ENCODE assay signal across 27 mouse cellular contexts in genomic region chr1:43548749-43549148, GRCm38 (mm10).
DNase-seq lines count a peak whose midpoint lies in the region; ATAC-seq lines count a peak whose summit lies in the region.
"Had no signal": no experiment of that assay in that cellular context is flagged by ENCODE, and none has a peak within 500 bp of the region (broad histone marks: within the 10 kb centered on the region; RNA-seq: fewer than 3 reads in every experiment).

No protein-coding gene starts in this region.

- H3K27ac ChIP-seq in kidney, embryonic 14.5 days (ENCODE audit: low read depth, low read length): no peak overlapping the region
- no peak overlapping the region for H3K27ac ChIP-seq in limb, embryonic 13.5 days
- H3K27ac ChIP-seq: embryonic facial prominence, embryonic 15.5 days; heart, adult 2 months; heart, embryonic 15.5 days; midbrain, embryonic 15.5 days; neural tube, embryonic 13.5 days had no signal

- WGBS in kidney, embryonic 14.5 days: 19% methylated on average over 5 of the region's 5 CpGs
- 23% methylated on average over 5 of the region's 5 CpGs for WGBS in limb, embryonic 13.5 days

- H3K36me3 ChIP-seq in kidney, embryonic 14.5 days (ENCODE audit: control insufficient read depth, insufficient read depth, low read length): peaks cover 8% of the 10 kb centered on the region
- peaks cover 9% of the 10 kb centered on the region for H3K36me3 ChIP-seq in limb, embryonic 13.5 days
- H3K36me3 ChIP-seq: embryonic facial prominence, embryonic 15.5 days; midbrain, embryonic 15.5 days had no signal

- no peak overlapping the region for H3K9ac ChIP-seq in kidney, embryonic 14.5 days (ENCODE audit: low read depth, low read length)
- no peak overlapping the region for H3K9ac ChIP-seq in limb, embryonic 13.5 days
- H3K9ac ChIP-seq: embryonic facial prominence, embryonic 15.5 days; heart, embryonic 15.5 days; midbrain, embryonic 15.5 days; neural tube, embryonic 13.5 days had no signal

- peak; percentile 22 for DNase-seq in embryo, embryonic 10 days (ENCODE audit: low spot score)
- no peak for DNase-seq in embryo, embryonic 9.5 days (ENCODE audit: extremely low spot score)
- no peak for DNase-seq in kidney, adult 18-20 months
- peak; percentile 31 for DNase-seq in brain, adult 2 months (ENCODE audit: low read depth, low spot score)
- no peak for DNase-seq in layer of hippocampus, postnatal 14 days (ENCODE audit: low spot score in 2 of 2)
- DNase-seq in adrenal gland, postnatal 25 days: no peak
- DNase-seq: adrenal gland, postnatal 10 days; cerebellum, adult 8-10 months; cerebellum, postnatal 36 days; gastrocnemius, postnatal 36 days; heart, adult 2 months; heart, postnatal 4 days; kidney, adult 11 months; kidney, postnatal 36 days; lung, postnatal 4 days; retina, postnatal 1 day; right cerebral cortex, postnatal 4 days; thymus, postnatal 25 days had no signal

- H3K27me3 ChIP-seq in kidney, embryonic 14.5 days (ENCODE audit: control insufficient read depth, insufficient read depth, low read length): no peaks in the 10 kb centered on the region
- H3K27me3 ChIP-seq in limb, embryonic 13.5 days: no peaks in the 10 kb centered on the region
- H3K27me3 ChIP-seq: embryonic facial prominence, embryonic 15.5 days; heart, embryonic 15.5 days; midbrain, embryonic 15.5 days; neural tube, embryonic 13.5 days had no signal

- 0 out of 2 replicates have a peak, but pooled peaks cover 6% of the 10 kb centered on the region for H3K4me1 ChIP-seq in kidney, embryonic 14.5 days (ENCODE audit: control insufficient read depth, insufficient read depth, low read length)
- H3K4me1 ChIP-seq in limb, embryonic 13.5 days: peaks cover 26% of the 10 kb centered on the region
- H3K4me1 ChIP-seq: midbrain, embryonic 15.5 days had no signal

- no peak overlapping the region for H3K4me3 ChIP-seq in kidney, embryonic 14.5 days (ENCODE audit: low read length)
- no peak overlapping the region for H3K4me3 ChIP-seq in limb, embryonic 13.5 days
- H3K4me3 ChIP-seq: embryonic facial prominence, embryonic 15.5 days; heart, adult 2 months; heart, embryonic 15.5 days; midbrain, embryonic 15.5 days; neural tube, embryonic 13.5 days had no signal

- H3K9me3 ChIP-seq in kidney, embryonic 14.5 days (ENCODE audit: control insufficient read depth, low read length): no peaks in the 10 kb centered on the region
- H3K9me3 ChIP-seq in limb, embryonic 13.5 days: no peaks in the 10 kb centered on the region
- H3K9me3 ChIP-seq: embryonic facial prominence, embryonic 15.5 days; heart, embryonic 15.5 days; midbrain, embryonic 15.5 days; neural tube, embryonic 13.5 days had no signal

- ATAC-seq in kidney, embryonic 14.5 days (ENCODE audit: low FRiP score, low TSS enrichment): peak; percentile 54; the same call in 1 of the 2 replicates
- ATAC-seq in limb, embryonic 13.5 days (ENCODE audit: low FRiP score, low read depth): peak; percentile 26; the same call in 1 of the 2 replicates
- ATAC-seq: activated CD4-positive, CD25-positive, alpha-beta regulatory T cell, adult 4 months; forebrain, embryonic 16.5 days; hindbrain, embryonic 16.5 days; midbrain, embryonic 15.5 days had no signal

- no peak overlapping the region for H3K4me2 ChIP-seq in kidney, embryonic 14.5 days (replicated peaks; ENCODE audit: low read depth, low read length)
- H3K4me2 ChIP-seq in limb, embryonic 13.5 days (replicated peaks): no peak overlapping the region
- H3K4me2 ChIP-seq: embryonic facial prominence, embryonic 15.5 days; heart, embryonic 15.5 days; midbrain, embryonic 15.5 days; neural tube, embryonic 13.5 days had no signal

Comparison
In these comparisons a context has a peak if more than half of its experiments do, and no peak if none do; other contexts are left out.
1. DNase-seq: peak in embryo, embryonic 10 days (single experiment) and brain, adult 2 months (single experiment); none in embryo, embryonic 9.5 days (single experiment), kidney, adult 18-20 months (single experiment), layer of hippocampus, postnatal 14 days (0 of 2) and adrenal gland, postnatal 25 days (single experiment).